Mouse (Mus musculus) intestine, postnatal 0 days (tissue): ENCODE measurements at regions not wholly inside any gene's neighbourhood (a gene's known extent, or its start where the extent isn't known, plus 50 kb on each side); places are given as distances from the start of the nearest gene placed in this dataset.

Experiments
- ATAC-seq: fragments of 200-750 bp; cut with Nextera tagmentation; 2 replicates; pipeline ENCODE4 v1.8.0; 2017; ENCODE audit warnings: mild to moderate bottlenecking, moderate TSS enrichment, moderate library complexity
- H3K27ac ChIP-seq: fragments of 300-500 bp; sonication (generic); 2 replicates; pipeline ENCODE4 v1.5.1; 2014; ENCODE audit warnings: mild to moderate bottlenecking, low read depth, low read length, moderate library complexity
- H3K27me3 ChIP-seq: fragments of 300-500 bp; sonication (generic); replicated peaks from 2 replicates; pipeline ENCODE4 v1.6.1; 2014; ENCODE audit warnings: low read length, mixed read lengths; ENCODE audit not compliant: control insufficient read depth, insufficient read depth
- H3K36me3 ChIP-seq: fragments of 300-500 bp; sonication (generic); 2 replicates; pipeline ENCODE4 v1.6.1; 2014; ENCODE audit warnings: mild to moderate bottlenecking, moderate library complexity; ENCODE audit not compliant: control insufficient read depth, insufficient read depth
- H3K4me1 ChIP-seq: fragments of 300-500 bp; sonication (generic); replicated peaks from 2 replicates; pipeline ENCODE4 v1.6.1; 2014; ENCODE audit warnings: antibody characterized with exemption, low read length, mixed read lengths; ENCODE audit not compliant: control insufficient read depth, insufficient read depth
- H3K4me2 ChIP-seq: fragments of 300-500 bp; sonication (generic); replicated peaks from 2 replicates; pipeline ENCODE4 v1.6.1; 2014; ENCODE audit warnings: low read depth, mild to moderate bottlenecking, moderate library complexity
- H3K4me3 ChIP-seq: fragments of 300-500 bp; sonication (generic); 2 replicates; pipeline ENCODE4 v1.5.1; 2014; ENCODE audit warnings: low read depth, low read length
- H3K9ac ChIP-seq: fragments of 300-500 bp; sonication (generic); 2 replicates; pipeline ENCODE4 v1.6.1; 2014; ENCODE audit warnings: mild to moderate bottlenecking, low read depth, low read length
- H3K9me3 ChIP-seq: fragments of 300-500 bp; sonication (generic); 2 replicates; pipeline ENCODE4 v1.6.1; 2016; ENCODE audit warnings: mixed run types; ENCODE audit not compliant: control insufficient read depth
- CTCF ChIP-seq: sonication (generic); IDR thresholded peaks from 2 replicates; pipeline ENCODE4 v1.5.1; 2016; ENCODE audit warnings: low read depth, mild to moderate bottlenecking, control low read depth, antibody characterized with exemption, moderate library complexity
- WGBS: fragments of 180-500 bp; shearing (Covaris S2); extraction: QIAGEN DNeasy Blood & Tissue Kit; methylation state at CpG from one replicate; pipeline ENCODE4 v1.1.7; 2014; 5-methylcytosine and 5-hydroxymethylcytosine counted together

DNA sequence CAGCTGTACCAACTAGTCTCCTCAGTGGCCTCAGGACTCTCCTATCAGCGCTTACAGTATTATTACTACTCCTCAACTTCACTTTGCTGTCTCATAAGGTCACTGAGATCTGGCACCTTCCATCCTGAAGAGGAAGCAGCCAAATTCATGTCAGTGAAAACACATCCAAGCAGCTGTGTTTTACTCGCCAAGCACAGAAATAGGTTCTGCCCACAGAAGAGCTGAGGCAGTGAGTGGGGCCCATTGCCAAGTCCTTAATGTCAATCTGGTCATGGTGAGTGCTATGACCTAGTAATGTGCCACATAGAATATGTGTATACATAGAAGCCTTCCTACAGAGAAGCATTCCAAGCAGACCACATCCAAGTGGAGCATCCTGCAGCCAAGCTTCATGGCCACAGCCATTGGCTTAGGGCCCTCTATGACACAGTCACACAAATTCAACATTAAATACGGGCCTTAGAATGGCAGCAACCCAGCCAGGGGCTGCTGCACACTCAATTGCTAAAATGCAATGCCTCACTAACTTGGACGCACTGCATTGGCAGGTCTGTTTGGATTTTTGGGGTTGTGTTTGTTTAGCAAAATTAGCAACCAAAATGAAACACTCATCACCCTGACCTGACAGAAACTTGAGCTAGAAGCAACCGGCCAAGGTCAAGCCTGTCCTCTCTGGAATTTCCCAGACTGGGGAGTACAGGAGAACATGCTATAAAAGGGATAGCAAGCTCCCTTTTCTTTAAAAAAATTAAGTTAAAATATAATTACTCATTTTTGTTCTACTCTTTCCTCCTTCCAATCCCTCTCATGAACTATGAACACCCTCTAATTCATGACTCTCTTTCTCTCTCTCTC is 195.7 kb upstream of the Vstm2b start:
- no peaks in the 10 kb centered on the region for H3K9me3 ChIP-seq
- H3K36me3 ChIP-seq: no peaks in the 10 kb centered on the region
- H3K9ac ChIP-seq: no peak overlapping the region
- H3K4me3 ChIP-seq: no peak overlapping the region
- H3K4me1 ChIP-seq: no peaks in the 10 kb centered on the region
- no peak for TF ChIP-seq CTCF
- no peak overlapping the region for H3K27ac ChIP-seq
- WGBS: 66% methylated on average over 5 of the region's 5 CpGs
- ATAC-seq: no peak
- H3K4me2 ChIP-seq: no peak overlapping the region
- H3K27me3 ChIP-seq: no peaks in the 10 kb centered on the region

DNA sequence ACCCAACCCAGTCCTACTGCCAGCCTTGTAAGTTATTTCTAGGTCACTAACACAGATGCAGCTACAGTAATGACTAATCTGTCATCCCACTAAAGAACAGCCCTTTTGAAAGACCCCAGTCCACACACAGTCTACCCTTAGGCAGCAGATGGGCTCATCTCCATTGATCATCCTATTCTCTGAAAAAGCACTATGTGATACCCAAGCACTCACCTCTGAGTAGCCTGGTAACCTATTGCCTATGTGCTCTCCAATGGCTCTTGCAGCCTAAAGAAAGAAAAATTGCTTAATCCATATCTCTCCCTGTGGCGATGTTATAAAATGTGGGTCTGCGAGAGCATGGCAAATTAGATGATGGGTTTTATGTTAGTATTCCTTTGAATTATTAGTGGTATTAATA is 189.9 kb upstream of the Vstm2b start:
- TF ChIP-seq CTCF: no peak
- Histone ChIP-seq H3K27ac (no peak overlapping the region), H3K4me3 (no peak overlapping the region), H3K4me2 (no peak overlapping the region), H3K36me3 (no peaks in the 10 kb centered on the region), H3K9me3 (no peaks in the 10 kb centered on the region), H3K9ac (no peak overlapping the region), H3K4me1 (no peaks in the 10 kb centered on the region), H3K27me3 (no peaks in the 10 kb centered on the region)
- 95% methylated on average over 2 of the region's 2 CpGs for WGBS
- ATAC-seq: no peak

DNA sequence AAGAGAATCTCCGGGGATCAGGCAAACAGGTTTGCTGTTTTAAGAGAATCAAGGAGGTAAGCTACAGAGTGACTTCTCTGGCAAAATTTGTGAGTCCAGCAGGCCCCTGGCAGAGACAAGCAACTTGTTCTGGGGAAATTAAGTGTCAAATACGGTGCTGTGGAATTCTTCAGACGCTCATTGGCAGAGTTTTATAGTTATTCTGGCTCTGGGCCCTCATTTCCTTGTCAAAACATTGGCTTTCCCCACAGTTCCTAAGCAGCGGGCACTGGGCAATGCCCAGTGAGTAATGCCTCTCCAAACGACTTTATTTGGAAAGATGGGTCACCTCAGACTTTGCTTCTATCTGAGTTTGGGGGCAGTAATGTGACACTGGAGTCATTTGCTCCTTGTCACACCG is 180.1 kb upstream of the Vstm2b start:
- Histone ChIP-seq H3K27ac (no peak overlapping the region), H3K27me3 (no peaks in the 10 kb centered on the region)
- ATAC-seq: no peak

DNA sequence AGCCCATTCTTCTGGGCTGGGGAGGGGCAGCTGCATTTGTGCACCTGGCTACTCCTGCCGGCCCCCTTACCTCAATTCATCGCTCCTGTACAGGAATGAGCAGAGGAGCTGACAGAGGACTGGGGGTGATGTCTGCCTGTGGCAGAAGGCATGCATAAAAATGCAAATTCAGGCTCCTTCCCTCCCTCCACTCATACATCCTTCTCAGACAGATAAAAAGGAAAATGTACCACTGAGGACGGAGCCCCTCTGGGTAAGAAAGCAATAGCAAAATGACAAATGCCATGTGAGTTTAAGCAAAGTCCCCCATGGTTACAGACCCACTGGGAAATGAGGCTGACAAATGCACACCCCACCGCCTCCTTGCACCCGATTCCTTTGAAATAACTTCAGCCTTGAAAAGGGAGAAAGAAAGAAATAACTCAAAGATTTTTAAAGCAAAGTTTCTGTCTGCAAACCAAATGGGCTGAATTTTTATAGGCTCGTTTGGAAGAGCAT is 161.1 kb upstream of the Vstm2b start:
- Histone ChIP-seq H3K36me3 (no peaks in the 10 kb centered on the region), H3K27ac (no peak overlapping the region), H3K4me2 (no peak overlapping the region), H3K4me3 (no peak overlapping the region), H3K9me3 (no peaks in the 10 kb centered on the region), H3K4me1 (no peaks in the 10 kb centered on the region), H3K27me3 (no peaks in the 10 kb centered on the region), H3K9ac (no peak overlapping the region)
- WGBS: 60% methylated on average over 6 of the region's 6 CpGs
- no peak for TF ChIP-seq CTCF
- ATAC-seq: no peak

More for the DNA sequence above, 180.1 kb upstream of the Vstm2b start:
- Histone ChIP-seq H3K9ac (no peak overlapping the region), H3K4me2 (no peak overlapping the region), H3K9me3 (no peaks in the 10 kb centered on the region), H3K4me3 (no peak overlapping the region), H3K36me3 (no peaks in the 10 kb centered on the region), H3K4me1 (no peaks in the 10 kb centered on the region)
- no peak for TF ChIP-seq CTCF
- 61% methylated on average over 6 of the region's 6 CpGs for WGBS

- H3K9me3 ChIP-seq: no peaks in the 10 kb centered on the region
- no peak overlapping the region for H3K27ac ChIP-seq
- no peak overlapping the region for H3K4me2 ChIP-seq
- WGBS: 80% methylated on average over 7 of the region's 7 CpGs
- H3K9ac ChIP-seq: no peak overlapping the region
- no peak overlapping the region for H3K4me3 ChIP-seq
- no peaks in the 10 kb centered on the region for H3K4me1 ChIP-seq
- H3K27me3 ChIP-seq: no peaks in the 10 kb centered on the region
- H3K36me3 ChIP-seq: no peaks in the 10 kb centered on the region
- no peak for ATAC-seq
- no peak for TF ChIP-seq CTCF
Measured at GRCm38 (mm10) chr7:40737496-40737895, 160.6 kb upstream of the Vstm2b start.

DNA sequence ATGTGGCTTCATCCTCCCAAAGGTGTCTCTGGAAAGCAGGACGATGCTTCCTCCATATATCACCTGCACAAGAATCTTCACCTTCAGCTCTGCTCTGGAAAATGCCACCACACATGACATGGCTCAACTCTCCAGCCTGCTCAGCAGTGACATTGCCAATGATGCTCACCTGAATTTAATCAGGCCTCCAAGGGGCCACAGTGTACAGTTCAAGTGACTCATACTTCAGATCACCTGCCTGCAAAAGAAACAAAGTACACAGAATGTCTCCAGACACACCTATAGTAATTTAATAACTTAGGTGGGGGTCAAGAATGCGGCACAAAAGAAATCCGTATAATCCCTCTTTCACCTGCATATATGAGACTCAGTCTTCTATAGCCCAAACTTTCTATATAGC is 160.0 kb upstream of the Vstm2b start:
- Histone ChIP-seq H3K9ac (no peak overlapping the region), H3K9me3 (no peaks in the 10 kb centered on the region), H3K4me3 (no peak overlapping the region), H3K36me3 (no peaks in the 10 kb centered on the region), H3K4me1 (no peaks in the 10 kb centered on the region), H3K27ac (no peak overlapping the region), H3K4me2 (no peak overlapping the region), H3K27me3 (no peaks in the 10 kb centered on the region)
- peak; percentile 65 for ATAC-seq
- no peak for TF ChIP-seq CTCF
- 53% methylated on average over 3 of the region's 3 CpGs for WGBS
